Mouse (Mus musculus) heart, adult 18-20 months (tissue): ENCODE results near the gene Cdkn2d. TPM values are rescaled to one million over a fixed set of nuclear protein-coding genes. Genes with fewer than 3 reads are reported as not detected.
"Not testable (repeated sequence)": the region's sequence is repeated elsewhere in the genome, so short reads cannot be mapped to it uniquely, and the experiment has no call there.

Experiments
- DNase-seq, 2 experiments: peaks; one replicate each; pipeline ENCODE4 v3.0.0; 2021 to 2022; ENCODE audit warnings: mixed read lengths in 1 of 2
- long read RNA-seq, 2 experiments: library from polyadenylated mRNA; stranded (forward); transcript quantifications; one replicate each; pipeline ENCODE4 v2.0.0; 2021
- total RNA-seq, 2 experiments: library from RNA; stranded (reverse); gene quantifications; 2 replicates each; pipeline ENCODE4 v1.2.3; 2021

Gene Cdkn2d
- total RNA-seq, result 10 to 100 TPM; 14.3 to 15.9 TPM
- long read RNA-seq, experiment 1, transcript Cdkn2d-203 (2 exons, 1,423 nt), result major isoform, 18 of 19 reads
- long read RNA-seq, experiment 1, partial matches to known transcripts, result 0 of 19 reads
- long read RNA-seq, experiment 1, other reads (novel, unspliced or antisense), result 1 of 19 reads
- long read RNA-seq, experiment 2, transcript Cdkn2d-203 (2 exons, 1,423 nt), result major isoform, 8 of 8 reads
- long read RNA-seq, experiment 2, partial matches to known transcripts, result 0 of 8 reads
- long read RNA-seq, experiment 2, other reads (novel, unspliced or antisense), result 0 of 8 reads

GRCm38 (mm10) chr9:21291022-21291787, at the start of gene Cdkn2d:
TSS of gene Cdkn2d (minus strand) at chr9:21291407.
- DNase-seq, result peak; percentile 100

DNA sequence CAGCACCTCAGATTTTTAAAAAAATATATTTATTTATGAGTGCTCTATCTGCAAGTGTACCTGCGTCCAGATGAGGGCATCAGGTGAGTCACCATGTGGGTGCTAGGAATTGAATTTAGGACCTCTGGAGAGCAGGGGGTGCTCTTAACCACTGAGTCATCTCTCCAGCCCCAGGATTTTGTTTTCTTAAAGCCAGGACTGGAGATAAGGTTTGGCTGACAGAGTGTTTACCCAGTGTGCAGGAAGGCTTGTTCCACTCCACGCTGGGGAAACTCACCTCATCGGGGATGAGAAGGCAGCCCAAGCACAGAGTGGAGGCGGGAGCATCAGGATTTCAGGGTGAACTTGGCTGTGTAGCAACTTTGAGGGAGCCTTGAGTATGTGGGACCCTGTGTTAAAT, 49.2 kb upstream of the Cdkn2d start:
- DNase-seq, result no peak

DNA sequence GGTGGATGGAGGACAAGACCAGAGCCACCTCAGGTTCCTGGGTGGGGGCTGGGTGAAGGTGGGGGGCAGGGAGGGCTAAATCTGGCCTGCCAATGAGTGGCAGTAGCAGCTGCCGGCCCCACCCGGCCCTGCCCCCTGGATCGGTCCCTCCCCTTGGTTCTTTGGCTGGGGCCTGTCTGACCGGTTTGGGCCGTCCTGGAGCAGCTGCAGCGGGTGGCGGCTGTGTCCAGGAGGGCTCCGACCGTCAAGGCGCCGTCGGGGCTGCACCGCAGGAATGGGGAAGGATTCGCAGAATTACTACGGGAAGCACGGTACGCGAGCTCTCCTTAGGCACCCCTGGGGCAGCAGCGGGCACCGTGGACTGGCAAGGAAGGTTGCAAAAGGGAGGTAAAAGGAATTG, 46.4 kb upstream of the Cdkn2d start:
- peak; percentile 51 to 54 for DNase-seq

DNA sequence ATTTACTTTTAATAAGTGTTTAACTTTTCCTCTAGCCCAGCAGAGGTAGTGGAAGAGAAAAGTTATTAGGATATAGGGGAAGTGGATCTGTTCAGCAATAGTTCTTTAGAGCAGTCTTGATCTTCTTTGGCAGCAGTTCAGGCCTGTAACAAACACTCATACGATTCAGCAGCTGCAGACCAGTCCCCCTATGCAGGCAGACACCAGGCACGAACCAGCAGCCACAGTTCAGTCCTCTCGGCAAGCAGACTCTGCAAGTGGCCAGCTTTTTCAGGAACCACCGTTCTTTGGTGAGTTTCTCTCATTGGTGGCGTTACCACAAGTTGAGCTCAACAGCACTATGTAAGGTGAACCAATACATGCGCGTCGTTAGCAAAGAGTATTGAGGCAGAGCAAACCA, 45.3 kb upstream of the Cdkn2d start:
- DNase-seq, result no peak

GRCm38 (mm10) chr9:21335391-21335790, 44.2 kb upstream of the Cdkn2d start:
- peak; percentile 62 to 70 for DNase-seq

DNA sequence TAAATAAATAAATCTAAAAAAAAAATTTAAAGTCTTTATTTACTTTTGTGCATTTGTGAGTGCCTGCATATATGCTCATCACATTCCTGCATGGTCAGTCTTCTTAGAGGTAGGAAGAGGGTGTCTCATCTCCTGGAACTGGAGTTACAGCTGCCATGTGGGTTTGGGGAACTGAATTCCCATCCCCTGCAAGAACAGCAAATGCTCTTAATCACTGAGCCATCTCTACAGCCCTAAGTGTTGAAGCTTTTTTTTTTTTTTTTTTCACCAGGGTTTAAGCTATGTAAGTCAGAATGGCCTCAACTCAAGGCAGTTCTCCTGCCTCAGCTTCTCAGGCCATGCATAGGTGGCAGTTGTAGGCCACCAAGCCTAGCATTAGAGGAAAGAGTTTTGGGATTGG, 43.5 kb upstream of the Cdkn2d start:
- DNase-seq, result no peak

DNA sequence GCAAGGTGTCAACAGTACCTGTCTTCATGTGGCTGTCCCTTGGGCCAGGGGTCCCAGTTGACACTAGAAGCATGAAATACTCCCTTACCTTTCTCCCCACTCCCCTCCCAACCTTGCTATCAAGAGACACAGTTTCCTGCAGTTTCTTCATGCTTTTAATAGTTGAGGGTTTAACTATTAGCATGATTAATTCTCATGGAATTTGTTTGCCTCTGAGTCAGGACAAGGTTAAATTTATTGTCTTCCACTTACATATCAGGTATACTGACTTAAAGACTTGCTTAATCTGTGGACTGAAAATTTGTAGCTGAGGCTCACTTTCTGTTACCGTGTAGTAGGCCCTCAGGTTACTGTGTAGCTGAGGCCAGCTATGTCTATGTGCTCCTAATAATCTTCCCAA, 42.3 kb upstream of the Cdkn2d start:
- no peak for DNase-seq

- DNase-seq, result no peak
Observed at GRCm38 (mm10) chr9:21332161-21333061, 41.2 kb upstream of the Cdkn2d start.

- DNase-seq, result no peak
Observed at GRCm38 (mm10) chr9:21331365-21332140, 40.3 kb upstream of the Cdkn2d start.

DNA sequence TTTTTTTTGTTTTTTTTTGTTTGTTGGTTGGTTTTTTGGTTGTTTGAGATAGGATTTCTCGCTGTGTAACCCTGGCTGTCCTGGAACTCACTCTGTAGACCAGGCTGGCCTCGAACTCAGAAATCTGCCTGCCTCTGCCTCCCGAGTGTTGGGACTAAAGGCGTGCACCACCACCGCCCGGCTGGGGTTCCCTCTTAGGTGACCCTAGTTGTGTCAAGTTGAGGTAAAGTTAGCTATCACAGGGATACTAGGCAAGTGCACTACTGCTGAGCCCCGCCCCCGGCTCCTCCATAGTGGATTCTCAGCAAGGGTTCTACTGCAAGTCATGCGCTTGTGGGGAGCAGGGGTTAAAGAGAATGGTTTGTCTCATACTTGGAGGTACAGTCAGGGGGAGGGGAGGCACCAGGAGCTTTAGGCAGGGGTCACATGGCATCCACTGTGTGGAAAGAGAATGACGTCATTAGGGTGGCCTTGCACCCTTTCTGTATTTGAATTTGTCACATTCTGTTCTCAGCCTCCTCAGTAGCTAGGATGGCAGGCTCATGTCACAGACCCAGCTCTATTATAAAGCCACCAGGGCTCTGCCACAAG, 38.6 kb upstream of the Cdkn2d start:
- DNase-seq, result peak in 1 of 2 experiments; percentile 54

GRCm38 (mm10) chr9:21329041-21329440, 37.8 kb upstream of the Cdkn2d start:
- DNase-seq, result peak; percentile 75 to 84

GRCm38 (mm10) chr9:21328041-21328440, 36.8 kb upstream of the Cdkn2d start:
- no peak for DNase-seq

GRCm38 (mm10) chr9:21327569-21327968, 36.4 kb upstream of the Cdkn2d start:
- no peak for DNase-seq

GRCm38 (mm10) chr9:21324269-21324668, 33.1 kb upstream of the Cdkn2d start:
- no peak for DNase-seq

GRCm38 (mm10) chr9:21322917-21323297, 31.7 kb upstream of the Cdkn2d start:
- DNase-seq, result not testable (repeated sequence)

DNA sequence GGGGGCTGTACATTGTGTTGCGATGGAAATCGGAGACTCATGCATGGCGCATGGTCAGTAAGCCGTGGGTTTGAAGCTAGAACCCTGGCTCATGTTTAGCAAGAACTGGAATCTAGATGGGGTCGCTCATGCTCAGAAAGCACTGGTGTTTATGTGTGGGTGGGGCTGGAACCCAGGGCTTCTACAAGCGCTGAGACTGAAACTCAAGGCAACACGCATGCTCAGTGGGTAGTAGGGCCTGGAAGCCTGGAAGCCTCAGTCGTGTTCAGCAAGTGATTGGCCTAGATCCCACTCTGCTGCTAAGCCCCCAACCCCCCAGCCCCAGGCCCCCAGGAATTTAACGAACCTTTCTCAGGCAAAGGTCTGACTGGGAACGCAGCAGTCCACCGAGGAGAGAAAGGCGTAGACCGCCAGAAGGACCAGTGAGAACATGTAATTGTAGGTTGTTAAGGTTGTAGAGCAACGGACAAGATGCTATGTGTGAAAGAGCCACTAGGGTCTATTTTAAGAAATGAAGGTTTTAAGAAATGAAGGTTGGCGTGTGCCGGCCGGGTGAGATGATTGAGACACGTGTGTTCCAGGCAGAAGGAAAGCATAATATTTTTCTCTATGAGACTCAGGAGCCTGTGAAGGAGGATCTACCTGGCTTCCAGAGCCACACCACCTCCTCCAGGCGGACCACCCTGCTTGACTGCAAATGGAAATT, 31.2 kb upstream of the Cdkn2d start:
- no peak for DNase-seq

GRCm38 (mm10) chr9:21321513-21321835, 30.3 kb upstream of the Cdkn2d start:
- peak; percentile 57 to 66 for DNase-seq

DNA sequence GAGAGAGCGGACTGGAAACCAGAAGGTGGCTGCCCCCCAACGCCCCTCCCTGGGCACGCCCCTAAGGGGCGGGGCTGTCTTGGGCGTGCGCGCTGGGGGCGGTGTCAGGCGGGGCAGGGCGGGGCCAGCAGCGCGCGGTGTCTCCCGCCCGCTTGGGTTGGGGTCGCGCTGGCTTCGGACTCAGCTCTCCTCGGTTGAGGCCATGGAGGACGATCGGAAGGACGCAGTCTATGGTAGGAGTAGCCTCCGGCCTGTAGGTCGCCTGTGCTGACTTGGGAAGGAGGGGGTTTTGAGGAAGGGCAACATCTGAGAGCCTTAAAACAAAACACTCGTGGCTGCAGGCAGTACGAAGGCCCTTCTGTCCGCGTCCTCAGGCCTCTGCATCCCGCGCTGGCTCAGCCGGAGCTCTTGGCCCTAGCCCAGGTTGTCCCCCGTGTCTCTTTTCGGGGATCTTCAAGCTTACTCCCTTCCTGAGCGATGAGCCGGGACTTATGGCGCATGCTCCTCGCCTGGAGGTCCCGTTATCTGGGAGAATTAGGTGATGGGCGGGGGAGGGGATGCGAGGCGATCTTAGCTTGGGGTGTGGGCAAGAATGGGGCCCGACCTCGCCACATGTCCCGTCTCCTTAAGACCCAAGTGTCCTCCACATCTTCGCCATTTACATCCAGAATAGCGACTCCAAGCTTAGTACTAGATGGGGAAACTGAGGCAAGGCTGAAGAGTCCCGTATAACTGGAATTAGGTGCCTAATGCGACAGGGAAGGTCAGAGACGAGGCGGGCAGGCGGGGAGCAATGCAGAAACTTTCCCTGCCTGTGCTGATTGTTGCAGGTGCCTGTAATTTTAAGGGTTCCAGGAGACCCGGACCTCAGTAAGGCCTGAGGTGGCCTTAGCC, 29.7 kb upstream of the Cdkn2d start, which contains the start of gene Slc44a2:
Slc44a2 (plus strand) TSS at position 80 of the 894 bp plus-strand sequence.
- DNase-seq, result peak; percentile 90 to 93

DNA sequence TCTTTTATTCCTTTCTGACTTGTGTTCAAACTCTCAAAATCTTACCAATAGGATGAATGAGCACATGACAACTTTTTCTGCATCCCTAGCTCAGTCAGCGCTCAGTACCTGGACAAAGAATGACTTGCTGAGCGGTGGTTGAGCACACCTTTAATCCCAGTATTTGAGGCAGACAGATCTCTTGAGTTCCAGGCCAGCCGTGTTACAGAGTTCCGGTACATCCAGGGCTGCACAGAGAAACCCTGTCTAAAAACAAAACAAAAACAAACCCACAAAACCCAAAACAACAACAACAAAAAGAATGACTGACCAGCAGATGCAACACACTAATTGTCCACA, 29.0 kb upstream of the Cdkn2d start:
- DNase-seq, result no peak

- DNase-seq, result no peak
Observed at GRCm38 (mm10) chr9:21319503-21319902, 28.3 kb upstream of the Cdkn2d start.
